Mouse (Mus musculus) cerebellum, adult 9-11 months (tissue): Measurements from ENCODE around the gene Mpped2.

Experiments
- DNase-seq: peaks from one replicate; pipeline ENCODE4 v3.0.0; 2022

The Mpped2 gene

GRCm38 (mm10) chr2:106821883-106822282 lies 128.8 kb downstream of the Mpped2 start:
- DNase-seq, result no peak

GRCm38 (mm10) chr2:106822540-106822939 lies 129.5 kb downstream of the Mpped2 start:
- no peak for DNase-seq

DNA sequence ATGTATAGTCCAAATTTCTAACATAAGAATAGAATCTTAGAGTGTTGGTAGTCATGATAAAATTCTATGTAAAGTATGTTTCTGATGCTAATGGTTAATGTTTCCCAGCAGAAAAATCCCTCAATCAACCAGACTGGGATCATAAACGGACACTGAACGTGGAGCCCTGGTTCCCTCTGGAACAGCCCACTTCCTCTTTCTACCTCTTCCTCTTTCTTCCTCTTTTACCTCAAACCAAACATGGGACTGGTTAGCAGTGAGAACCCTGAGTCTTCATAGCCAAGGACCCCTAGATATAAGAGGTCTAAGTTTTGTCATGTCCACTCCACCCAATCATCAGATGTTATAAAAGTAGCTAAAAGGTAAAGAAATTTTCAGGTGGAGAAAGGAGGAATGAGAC lies 132.4 kb downstream of the Mpped2 start:
- DNase-seq, result no peak

DNA sequence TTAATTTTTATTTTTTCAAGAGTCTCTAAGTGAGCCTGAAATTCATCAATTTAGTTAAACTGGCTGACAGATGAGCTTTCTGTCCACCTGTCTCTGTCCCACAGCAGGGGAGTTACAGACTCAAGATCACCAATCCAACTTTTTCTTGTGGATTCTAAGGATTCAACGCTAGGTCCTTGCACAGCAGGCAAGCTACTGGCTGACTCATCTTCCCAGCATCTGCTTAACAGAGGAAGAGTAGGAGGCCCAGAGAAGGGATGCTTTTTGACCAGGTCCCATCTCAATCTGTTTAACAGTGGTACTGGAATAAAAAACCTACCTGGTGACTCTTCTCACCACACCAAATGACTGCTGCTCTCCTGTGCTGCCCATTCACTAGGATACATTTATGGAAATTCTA lies 133.0 kb downstream of the Mpped2 start:
- DNase-seq, result no peak

- DNase-seq, result no peak
These were observed 133.7 kb downstream of the Mpped2 start for GRCm38 (mm10) chr2:106826806-106827205.

DNA sequence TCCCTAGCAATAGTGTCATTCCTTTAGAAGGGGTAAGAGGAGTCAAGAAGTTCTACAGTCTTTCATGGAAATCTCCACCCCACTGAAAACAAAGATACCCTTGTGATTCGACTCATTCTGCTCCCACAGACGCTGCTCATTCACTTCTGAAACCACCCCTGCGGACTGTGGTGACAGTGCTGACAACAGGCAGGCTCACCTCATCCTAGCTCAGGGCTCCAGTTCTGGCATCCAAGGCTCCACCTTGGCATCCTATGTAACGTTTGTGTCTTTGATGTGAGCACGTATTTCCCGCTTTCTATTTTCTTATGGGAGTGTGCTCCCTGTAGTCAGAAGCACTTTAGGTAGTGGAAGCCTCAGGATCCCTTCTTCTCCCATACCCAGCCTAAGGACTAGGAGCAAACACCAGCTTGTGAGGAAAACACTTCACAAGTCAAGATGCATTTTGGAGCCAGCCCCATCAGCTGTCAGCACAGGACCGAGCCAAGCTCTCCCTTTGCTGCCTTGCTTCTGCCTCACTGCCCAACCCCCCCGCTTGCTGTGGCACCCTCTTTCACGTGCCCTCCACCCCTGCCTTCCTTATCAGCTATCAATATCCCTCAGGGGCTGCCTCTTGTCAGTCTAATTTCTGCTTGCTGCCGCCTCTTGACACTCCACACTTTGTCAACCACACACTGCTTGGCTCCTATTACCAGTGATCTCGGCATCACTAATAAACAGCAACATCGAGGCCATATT lies 135.7 kb downstream of the Mpped2 start:
- peak; percentile 33 for DNase-seq

- no peak for DNase-seq
These were observed 136.4 kb downstream of the Mpped2 start for GRCm38 (mm10) chr2:106829420-106829819.

DNA sequence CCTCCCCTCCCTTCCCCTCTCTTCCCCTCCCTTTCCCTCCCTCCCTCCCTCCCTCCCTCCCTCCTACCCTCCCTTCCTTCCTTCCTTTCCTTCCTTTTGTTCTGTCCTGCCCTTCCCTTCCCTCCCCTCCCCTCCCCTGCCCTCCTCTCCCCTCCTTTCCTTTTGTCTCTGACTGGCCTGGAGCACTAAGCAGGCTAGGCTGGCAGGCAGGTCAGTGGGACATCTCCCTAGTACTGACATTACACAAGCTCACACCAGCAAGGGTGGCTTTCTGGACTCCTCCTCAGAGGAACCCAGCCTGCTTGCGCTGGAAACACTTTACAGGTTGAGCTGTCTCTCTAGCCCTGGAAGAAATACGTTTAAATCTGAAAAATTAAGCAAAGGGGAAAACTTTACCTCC lies 139.5 kb downstream of the Mpped2 start:
- DNase-seq, result no peak

DNA sequence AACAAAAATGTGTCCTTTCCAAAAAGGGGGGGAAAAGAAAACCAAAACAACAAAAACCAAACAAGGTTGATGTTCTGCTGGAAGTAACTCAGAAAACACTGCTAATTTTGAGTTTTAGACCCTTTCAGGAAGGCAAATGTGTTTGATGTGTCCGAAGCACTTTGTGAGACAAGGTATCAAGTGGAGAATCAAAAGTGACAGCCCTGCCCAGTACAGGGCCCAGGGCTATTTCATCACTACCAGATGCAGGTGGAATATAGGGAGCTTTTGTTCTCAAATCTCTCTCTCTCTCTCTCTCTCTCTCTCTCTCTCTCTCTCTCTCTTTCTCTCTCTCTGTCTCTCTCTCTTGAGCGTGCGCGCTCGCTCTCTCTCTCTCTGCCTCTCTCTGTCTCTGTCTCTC lies 140.1 kb downstream of the Mpped2 start:
- DNase-seq, result no peak

- DNase-seq, result no peak
These were observed 142.3 kb downstream of the Mpped2 start for GRCm38 (mm10) chr2:106835321-106835720.

- DNase-seq, result no peak
These were observed 144.2 kb downstream of the Mpped2 start for GRCm38 (mm10) chr2:106837241-106837640.

DNA sequence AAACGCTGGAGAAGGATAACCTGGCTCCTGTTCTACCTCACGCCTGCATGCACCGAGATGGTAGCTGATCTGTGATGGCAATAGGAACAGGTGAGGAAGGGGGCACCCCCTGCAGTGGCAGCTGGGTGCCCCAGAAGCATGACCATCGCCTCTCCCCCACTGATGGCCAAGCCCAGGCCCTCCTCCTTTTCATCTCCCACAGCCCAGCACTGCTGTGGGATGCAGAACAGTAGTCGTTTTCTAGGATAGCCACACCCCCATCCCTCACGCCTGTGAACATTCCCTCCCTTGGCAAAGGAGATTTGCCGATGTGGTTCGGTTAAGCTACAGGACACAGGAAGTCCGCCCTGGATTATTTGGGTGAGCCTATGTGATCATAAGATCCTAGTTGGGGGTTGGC lies 151.1 kb downstream of the Mpped2 start:
- DNase-seq, result no peak

DNA sequence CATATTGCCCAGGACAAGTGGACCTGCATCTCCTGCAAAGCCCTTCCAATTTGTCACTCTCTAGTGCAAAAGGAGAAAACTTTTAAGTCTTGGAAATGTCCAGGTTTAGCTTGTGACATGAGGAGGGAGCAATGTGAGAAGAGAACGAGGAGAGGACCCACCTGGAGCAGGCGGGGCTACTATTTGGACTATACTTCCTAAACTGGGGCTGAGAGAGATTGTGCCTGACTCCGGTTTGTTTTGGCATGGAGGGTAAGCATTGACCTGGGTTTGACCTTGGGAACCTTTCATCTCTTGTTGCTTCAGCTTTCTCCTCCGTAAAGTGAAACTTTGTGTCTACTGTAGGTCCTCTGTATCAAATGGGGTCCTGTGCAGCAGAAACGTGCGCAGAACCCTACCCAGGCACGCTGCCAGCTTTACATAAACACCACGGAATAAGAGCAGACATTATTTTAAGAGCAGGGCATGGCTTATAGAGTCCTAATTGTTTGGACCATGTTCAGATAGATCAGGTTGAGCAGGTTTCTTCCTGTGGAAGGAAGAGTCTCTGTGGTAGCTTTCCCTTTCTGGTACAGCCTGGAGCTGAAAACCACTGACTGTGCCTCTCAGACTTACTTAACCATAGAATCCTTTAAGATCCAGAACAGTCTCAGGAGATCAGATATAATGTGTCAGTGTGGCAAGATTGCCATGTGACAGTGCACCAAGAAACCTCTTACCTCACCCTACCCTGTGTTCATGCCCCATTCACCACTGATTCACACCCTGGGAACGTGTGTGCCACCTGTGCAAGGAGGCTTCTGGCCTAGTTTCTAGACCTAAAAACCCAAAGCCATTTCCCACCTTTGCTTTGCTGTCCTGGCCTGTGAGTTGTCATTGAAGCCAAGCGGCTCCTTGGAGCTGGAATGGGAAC lies 152.0 kb downstream of the Mpped2 start:
- DNase-seq, result no peak

DNA sequence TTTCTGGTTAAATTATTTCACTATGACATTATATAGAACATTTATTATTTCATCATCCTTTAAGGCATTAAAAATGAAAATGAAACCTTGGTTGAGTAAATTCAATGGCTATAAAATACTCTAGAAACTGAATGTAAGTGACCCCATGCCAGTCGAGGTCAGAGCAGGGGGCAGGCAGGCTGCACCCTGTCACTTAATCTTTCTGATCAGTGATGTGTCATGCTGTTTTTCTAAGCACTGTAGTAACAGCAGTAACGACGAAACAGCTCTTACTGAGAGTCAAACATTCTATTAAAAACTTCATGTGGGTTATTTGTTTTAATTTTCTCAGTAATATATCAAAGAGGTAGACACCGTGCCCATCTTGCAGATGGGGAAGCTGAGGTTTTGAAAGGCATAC lies 153.4 kb downstream of the Mpped2 start:
- DNase-seq, result no peak

- DNase-seq, result no peak
These were observed 156.3 kb downstream of the Mpped2 start for GRCm38 (mm10) chr2:106849389-106849788.

DNA sequence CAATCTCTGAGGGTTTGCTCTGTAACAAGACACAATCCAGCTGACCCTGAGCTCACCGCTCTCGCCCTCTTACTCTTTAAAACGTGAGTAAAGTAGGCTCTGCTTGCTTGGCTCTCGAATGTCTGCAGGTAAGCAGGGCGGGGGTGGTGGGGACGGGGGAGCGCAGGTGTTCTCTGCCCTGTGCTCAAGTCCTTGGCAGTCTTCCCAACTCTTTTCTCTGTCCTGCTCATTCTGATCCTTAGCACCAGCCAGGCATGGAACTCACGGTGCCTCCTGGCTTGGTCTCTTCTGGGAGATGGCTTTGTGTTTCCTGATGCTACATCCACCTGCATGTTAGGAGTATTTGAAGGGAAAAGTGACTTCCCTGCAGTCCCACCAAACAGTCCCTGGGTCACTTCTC lies 158.4 kb downstream of the Mpped2 start:
- peak; percentile 49 for DNase-seq

DNA sequence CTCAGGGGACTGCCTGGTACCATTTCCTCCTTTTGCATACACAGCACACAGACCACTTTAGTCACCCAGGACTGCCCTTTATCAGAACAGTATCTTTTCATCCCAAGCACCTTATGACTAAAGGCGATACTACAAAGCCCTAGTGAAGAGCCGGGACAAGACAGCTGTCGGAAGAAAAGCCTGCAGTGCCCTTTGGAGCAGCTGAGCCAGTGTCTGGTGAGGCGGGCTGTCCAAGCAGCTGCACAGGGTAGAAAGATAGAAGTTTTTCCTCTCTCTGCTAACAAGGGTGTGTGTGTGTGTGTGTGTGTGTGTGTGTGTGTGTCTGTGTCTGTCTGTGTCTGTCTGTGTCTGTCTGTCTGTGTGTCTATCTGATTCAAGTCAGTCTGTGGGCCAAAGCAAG lies 161.1 kb downstream of the Mpped2 start:
- no peak for DNase-seq

GRCm38 (mm10) chr2:106854758-106855157 lies 161.7 kb downstream of the Mpped2 start:
- no peak for DNase-seq

DNA sequence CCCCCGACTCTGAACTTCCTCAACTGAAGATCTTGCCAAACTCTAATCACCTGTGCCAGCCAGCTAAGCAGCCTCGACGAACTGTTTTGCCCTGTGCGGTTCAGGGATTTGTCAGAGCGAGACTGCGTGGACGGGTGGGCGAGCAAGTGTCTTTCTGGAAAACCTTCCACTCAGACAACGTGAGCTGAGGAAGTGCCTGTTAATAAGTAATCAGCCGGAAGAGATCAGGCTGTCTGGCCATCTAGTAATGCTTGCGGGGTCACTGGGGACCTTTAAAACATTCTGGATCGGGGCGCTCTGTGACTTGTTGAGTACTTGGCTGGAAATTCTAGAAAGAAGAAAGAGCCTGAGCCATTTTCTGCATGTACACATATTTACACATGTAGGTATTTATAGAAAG lies 162.1 kb downstream of the Mpped2 start:
- DNase-seq, result no peak

DNA sequence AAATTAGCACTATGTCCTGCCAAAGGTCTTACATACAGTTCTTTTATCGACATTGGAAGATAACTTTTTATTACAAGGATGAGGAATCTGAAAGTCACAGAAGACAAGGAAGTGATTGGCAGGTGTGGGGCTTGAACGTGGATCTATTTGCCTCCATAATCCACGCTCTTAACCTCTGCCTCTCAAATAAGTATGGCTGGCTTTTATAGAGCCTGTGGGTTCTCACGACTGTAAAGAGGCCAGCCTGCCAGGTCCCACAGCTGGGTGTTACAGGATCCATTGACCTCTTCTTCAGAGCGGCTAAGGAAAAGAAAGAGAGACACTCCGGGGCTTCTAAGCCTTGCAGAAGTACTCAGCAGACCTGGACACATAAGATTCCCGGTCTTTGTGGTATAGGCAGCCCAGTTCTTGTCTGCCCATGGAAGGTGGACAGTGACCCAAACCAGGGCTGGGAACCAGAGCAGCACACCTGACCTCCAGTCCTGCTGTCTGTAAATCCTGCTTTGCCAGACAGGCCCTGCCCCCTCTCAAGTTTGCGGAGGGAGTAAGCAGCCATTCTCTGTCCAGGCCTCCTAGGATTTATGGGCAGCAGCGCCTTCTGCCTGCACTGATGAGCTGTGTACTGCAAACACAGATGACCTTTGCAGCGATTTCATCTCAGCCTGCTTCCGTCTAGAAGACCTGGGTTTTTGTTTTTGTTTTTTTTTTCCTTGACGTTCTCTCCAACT lies 162.7 kb downstream of the Mpped2 start:
- no peak for DNase-seq

GRCm38 (mm10) chr2:106856361-106856961 lies 163.4 kb downstream of the Mpped2 start:
- no peak for DNase-seq

DNA sequence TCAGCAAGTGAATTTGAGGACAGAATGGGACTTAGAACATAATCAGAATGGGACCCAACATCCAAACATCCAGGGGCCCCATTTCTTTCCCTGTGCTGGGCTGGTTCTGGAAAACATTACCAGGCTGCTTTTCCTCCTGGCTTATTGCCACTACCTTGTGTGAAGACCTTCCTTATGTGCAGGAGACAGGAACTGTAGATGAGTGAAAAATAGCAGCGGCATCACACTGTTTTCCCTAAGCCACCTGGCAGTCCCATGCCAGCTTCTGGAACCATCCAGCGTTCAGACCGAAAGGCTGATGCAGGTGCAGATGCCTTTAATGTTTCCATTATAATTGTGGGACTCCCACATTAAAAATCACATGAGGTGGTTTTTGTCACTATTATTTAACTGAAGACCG lies 164.2 kb downstream of the Mpped2 start:
- peak; percentile 33 for DNase-seq

DNA sequence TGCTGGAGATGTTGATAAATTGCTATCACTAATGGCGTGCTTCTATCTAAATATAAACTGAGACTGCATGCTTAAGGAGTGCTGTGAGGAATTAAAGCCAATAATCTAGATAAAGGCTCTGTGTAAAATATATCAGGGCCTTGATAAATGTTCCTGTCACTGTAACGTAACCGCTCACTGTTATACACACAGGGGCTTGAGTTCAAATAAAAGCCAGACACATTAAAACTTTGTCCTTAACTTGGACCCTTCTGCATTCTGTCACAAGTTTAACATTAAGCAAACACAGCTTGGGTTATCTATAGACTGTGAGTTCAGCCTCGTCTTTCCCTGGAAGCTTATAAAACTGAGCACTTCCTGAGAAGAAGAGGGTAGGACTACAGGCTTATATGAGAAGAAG lies 164.6 kb downstream of the Mpped2 start:
- DNase-seq, result no peak
